Mouse (Mus musculus) bone marrow, adult 2 months (tissue): ENCODE data around the gene Ctns.

ENCODE experiments used
- CTCF ChIP-seq: fragments of 200-500 bp; IDR thresholded peaks from 2 replicates; pipeline ENCODE4 v1.5.1; 2011; ENCODE audit warnings: low read length, control low read depth; ENCODE audit not compliant: control insufficient read depth, insufficient read depth
- POLR2A ChIP-seq: fragments of 200-500 bp; IDR thresholded peaks from 2 replicates; pipeline ENCODE4 v1.6.1; 2011; ENCODE audit warnings: low read depth, mild to moderate bottlenecking, control low read depth, low read length, borderline replicate concordance; ENCODE audit not compliant: control insufficient read depth

GRCm38 (mm10) chr11:73199879-73200278 lies 1.0 kb upstream of the Ctns start:
- TF ChIP-seq CTCF (no peak), POLR2A (no peak)
